Mouse (Mus musculus) heart, embryonic 11.5 days (tissue): ENCODE data around the gene Vps37d. TPM values are rescaled to one million over a fixed set of nuclear protein-coding genes. Genes with fewer than 3 reads are reported as not detected.
A peak's percentile ranks its signal among the peaks of the same experiment; 100 is the strongest.

Experiments used
- ATAC-seq: fragments of 200-750 bp; cut with Nextera tagmentation; replicated peaks from 2 replicates; pipeline ENCODE4 v1.8.0; 2017; ENCODE audit warnings: moderate library complexity; ENCODE audit not compliant: insufficient number of reproducible peaks, low FRiP score, low TSS enrichment
- H3K27ac ChIP-seq: fragments of 300-500 bp; sonication (generic); 2 replicates; pipeline ENCODE4 v1.5.1; 2014; ENCODE audit warnings: mild to moderate bottlenecking, low read depth, low read length
- H3K27me3 ChIP-seq: fragments of 300-500 bp; sonication (generic); 2 replicates; pipeline ENCODE4 v1.6.1; 2014; ENCODE audit warnings: mild to moderate bottlenecking, low read length, mixed read lengths; ENCODE audit not compliant: control insufficient read depth, insufficient read depth
- H3K36me3 ChIP-seq: fragments of 300-500 bp; sonication (generic); 2 replicates; pipeline ENCODE4 v1.6.1; 2014; ENCODE audit warnings: mild to moderate bottlenecking, low read length, moderate library complexity, mixed read lengths; ENCODE audit not compliant: control insufficient read depth, insufficient read depth
- H3K4me1 ChIP-seq: fragments of 300-500 bp; sonication (generic); 2 replicates; pipeline ENCODE4 v1.6.1; 2014; ENCODE audit warnings: low read length; ENCODE audit not compliant: control insufficient read depth, insufficient read depth
- H3K4me2 ChIP-seq: fragments of 300-500 bp; sonication (generic); 2 replicates; pipeline ENCODE4 v1.6.1; 2014; ENCODE audit warnings: mild to moderate bottlenecking, moderate library complexity
- H3K4me3 ChIP-seq: fragments of 300-500 bp; sonication (generic); 2 replicates; pipeline ENCODE4 v1.5.1; 2014; ENCODE audit warnings: low read depth, low read length
- H3K9ac ChIP-seq: fragments of 300-500 bp; sonication (generic); 2 replicates; pipeline ENCODE4 v1.6.1; 2014; ENCODE audit warnings: mild to moderate bottlenecking, low read depth, low read length, moderate library complexity
- H3K9me3 ChIP-seq: fragments of 300-500 bp; sonication (generic); replicated peaks from 2 replicates; pipeline ENCODE4 v1.6.1; 2016; ENCODE audit warnings: low read length; ENCODE audit not compliant: control insufficient read depth
- WGBS: fragments of 180-500 bp; shearing (Covaris S2); extraction: QIAGEN DNeasy Blood & Tissue Kit; methylation state at CpG from one replicate; pipeline ENCODE4 v1.1.7; 2014; ENCODE audit not compliant: insufficient replicate concordance; 5-methylcytosine and 5-hydroxymethylcytosine counted together
- polyA plus RNA-seq: library from polyadenylated mRNA; unstranded; fragments of >200 nt; fragmentation: Nextera tagmentation; extraction: Ambion mirVana; gene quantifications from 2 replicates; pipeline ENCODE4 v1.2.1, GENCODE M21; 2014

The Vps37d gene
- polyA plus RNA-seq, result 2.0 and 2.6 TPM in 2 replicates

DNA sequence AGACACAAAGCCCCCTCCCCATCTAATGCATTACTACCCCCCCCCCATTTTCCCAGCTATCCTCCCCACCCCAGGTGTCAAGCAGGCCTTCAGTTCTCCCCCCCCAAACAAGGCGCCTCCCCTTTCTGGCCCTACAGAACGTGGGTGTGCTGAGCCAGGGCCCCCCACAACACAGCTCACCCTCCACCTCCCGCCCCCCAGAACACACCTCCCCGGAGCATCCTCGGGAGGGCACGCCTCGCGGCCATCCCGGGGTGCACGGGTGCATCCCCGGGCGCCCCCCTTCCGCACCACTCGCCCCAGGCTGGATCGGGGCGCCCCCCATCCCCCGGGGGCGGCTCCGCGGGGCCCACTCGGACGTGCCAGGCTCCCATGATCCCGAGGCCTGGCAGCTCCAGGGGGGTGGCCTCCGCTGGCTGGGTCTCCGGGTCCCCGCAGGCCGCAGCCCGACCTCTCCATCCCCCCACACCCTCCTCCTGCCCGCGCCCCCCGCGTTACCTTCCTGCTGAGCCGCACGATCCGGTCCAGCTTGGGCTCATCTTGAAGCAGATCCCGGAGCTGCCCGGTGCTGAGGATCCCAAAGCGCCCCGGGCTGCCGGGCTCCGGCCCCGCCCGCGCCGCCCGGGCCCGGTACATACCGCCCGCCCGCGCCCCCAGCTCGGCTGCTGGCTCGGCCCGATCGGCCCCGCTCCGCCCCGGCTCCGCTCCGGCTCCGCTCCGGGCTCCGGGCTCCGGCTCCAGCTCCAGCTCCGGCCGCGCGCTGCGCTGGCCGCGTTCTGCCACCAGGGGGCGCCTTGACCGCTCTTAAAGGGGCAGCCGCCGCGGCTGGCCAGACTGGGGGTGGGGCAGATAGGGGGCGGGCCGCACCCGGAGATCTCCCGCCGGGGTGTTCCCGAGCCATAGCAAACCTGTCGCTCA, at the start of gene Vps37d:
Gene Vps37d, minus strand, starts transcription at position 703 of the 918 bp plus-strand sequence.
- under 1% methylated on average over 49 of the region's 83 CpGs for WGBS
- H3K27ac ChIP-seq, result no peak within 1 kb of the TSS
- peak; percentile 82 for ATAC-seq

DNA sequence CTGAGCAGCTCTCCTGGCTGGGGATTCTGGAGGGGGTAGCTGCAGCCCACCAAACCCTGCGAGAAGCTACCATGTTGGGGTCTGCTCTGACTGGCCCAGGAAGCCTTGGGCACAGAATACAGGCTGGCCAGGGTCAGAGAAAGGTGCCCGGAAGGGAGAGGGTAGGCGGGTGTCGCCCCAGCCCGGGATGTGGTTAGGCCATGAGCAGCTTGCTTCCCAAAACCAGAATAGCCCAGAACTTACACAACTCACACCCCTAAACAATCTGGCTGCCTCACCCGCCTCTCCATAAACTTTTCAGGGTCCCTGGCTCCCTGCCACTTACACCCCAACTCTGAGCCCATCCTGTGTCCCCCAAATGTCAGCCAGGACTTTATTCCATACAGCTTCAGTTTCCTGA, 49.6 kb upstream of the Vps37d start:
- no peak for ATAC-seq
- Histone ChIP-seq H3K27ac (no peak overlapping the region), H3K36me3 (no peaks in the 10 kb centered on the region), H3K27me3 (peaks cover 23% of the 10 kb centered on the region), H3K4me1 (no peaks in the 10 kb centered on the region), H3K4me2 (no peak overlapping the region), H3K9ac (no peak overlapping the region), H3K9me3 (no peaks in the 10 kb centered on the region), H3K4me3 (no peak overlapping the region)
- WGBS, result 78% methylated on average over 6 of the region's 6 CpGs

More for the DNA sequence above, at the start of gene Vps37d:
- Histone ChIP-seq H3K27me3 (peaks cover 5% of the 10 kb centered on the region; the same call in 1 of the 2 replicates), H3K4me2 (peak within 1 kb of the TSS; percentile 98), H3K9ac (peak within 1 kb of the TSS; percentile 90), H3K36me3 (no peaks in the 10 kb centered on the region), H3K9me3 (no peaks in the 10 kb centered on the region), H3K4me3 (peak within 1 kb of the TSS; percentile 79), H3K4me1 (peaks cover 7% of the 10 kb centered on the region)

DNA sequence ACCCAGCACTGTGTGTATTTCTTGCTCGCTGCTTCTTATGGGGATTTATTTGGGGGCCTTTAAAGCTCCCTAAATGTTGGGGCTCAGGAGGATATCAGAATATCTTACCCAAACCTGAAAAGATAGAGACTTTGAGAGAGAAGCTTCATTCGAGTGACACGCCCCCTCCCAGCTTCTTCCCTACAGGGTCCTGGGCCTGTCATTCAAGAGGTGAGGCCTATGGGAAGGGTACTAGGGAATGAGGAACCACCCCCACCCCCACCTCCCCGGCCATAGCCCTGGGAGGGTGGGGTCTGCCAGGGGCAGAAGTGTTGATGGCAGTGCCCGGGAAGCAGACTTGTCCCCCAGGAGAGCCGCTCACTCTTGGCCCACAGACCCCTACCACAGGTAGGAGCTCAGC, 48.1 kb upstream of the Vps37d start:
- no peak overlapping the region for H3K9ac ChIP-seq
- no peaks in the 10 kb centered on the region for H3K9me3 ChIP-seq
- peaks cover 27% of the 10 kb centered on the region for H3K27me3 ChIP-seq
- H3K27ac ChIP-seq, result no peak overlapping the region
- no peak overlapping the region for H3K4me2 ChIP-seq
- no peaks in the 10 kb centered on the region for H3K36me3 ChIP-seq
- no peak overlapping the region for H3K4me3 ChIP-seq
- H3K4me1 ChIP-seq, result no peaks in the 10 kb centered on the region
- WGBS, result 59% methylated on average over 6 of the region's 6 CpGs
- ATAC-seq, result no peak

DNA sequence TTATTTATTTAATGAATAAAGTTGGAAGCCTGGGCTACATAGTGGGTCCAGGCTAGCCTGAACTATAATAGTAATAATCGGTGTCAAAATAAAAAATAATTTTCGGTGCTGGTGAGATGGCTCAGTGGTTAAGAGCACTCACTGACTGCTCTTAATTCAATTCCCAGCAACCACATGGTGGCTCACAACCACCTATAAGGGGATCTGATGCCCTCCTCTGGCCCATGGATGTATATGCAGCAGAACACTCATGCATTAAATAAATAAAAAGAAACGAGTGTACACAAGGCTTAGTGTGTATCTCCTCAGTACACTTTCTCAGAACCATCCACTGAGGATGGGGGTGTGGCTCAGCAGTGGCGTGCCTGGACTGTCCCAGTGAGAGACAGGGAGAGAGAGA, 42.7 kb upstream of the Vps37d start:
- no peaks in the 10 kb centered on the region for H3K36me3 ChIP-seq
- no peak overlapping the region for H3K9ac ChIP-seq
- H3K27ac ChIP-seq, result no peak overlapping the region
- no peaks in the 10 kb centered on the region for H3K9me3 ChIP-seq
- 55% methylated on average over 4 of the region's 4 CpGs for WGBS
- no peak for ATAC-seq
- no peak overlapping the region for H3K4me2 ChIP-seq
- H3K4me1 ChIP-seq, result no peaks in the 10 kb centered on the region
- H3K27me3 ChIP-seq, result peaks cover 23% of the 10 kb centered on the region
- no peak overlapping the region for H3K4me3 ChIP-seq

DNA sequence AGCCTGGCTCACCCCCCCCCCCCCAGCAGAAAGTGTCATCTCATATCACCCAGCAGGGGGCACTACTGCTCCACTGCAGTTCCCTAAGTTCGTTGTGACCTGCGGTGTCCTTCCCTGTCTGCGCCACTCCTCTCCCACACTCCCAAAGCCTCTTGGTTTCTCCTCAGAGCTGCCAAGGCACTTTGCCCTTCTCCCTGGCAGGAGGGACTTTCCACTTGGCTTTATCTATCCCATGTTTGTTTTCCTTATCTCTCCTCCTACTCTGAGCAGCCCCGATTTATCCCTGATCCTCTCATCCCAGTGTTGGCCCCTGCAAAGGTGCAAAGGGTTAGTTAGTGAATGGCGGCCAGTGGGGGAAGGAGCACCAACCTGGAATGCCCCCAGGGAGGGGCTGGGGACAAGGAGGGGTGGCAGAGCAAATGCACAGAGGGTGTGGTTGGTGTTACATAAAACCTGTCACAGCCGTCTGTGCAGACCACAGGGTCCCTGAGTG, 40.6 kb upstream of the Vps37d start:
- no peak overlapping the region for H3K27ac ChIP-seq
- 6% methylated on average over 6 of the region's 6 CpGs for WGBS

DNA sequence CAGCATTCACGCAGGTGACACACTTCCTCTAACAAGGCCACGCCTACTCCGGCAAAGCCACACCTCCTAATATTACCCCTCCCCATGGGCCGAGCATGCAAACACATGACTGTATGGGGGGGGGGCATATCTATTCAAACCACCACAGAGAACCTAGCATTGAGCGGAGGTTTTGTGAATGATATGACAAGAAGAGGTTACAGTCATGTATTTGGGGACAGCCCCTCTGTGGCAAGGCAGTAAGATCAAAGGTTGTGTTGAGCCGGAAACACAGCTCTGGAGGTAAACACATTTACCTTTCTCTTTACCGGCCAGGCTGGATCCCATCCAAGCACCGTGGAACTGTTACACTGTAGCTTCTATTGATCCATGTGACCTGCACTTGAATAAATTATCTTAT, 37.2 kb upstream of the Vps37d start:
- WGBS, result 80% methylated on average over 8 of the region's 8 CpGs
- no peak overlapping the region for H3K4me2 ChIP-seq
- no peaks in the 10 kb centered on the region for H3K9me3 ChIP-seq
- no peak overlapping the region for H3K27ac ChIP-seq
- no peak overlapping the region for H3K4me3 ChIP-seq
- no peaks in the 10 kb centered on the region for H3K36me3 ChIP-seq
- ATAC-seq, result no peak
- H3K4me1 ChIP-seq, result no peaks in the 10 kb centered on the region
- no peak overlapping the region for H3K9ac ChIP-seq
- H3K27me3 ChIP-seq, result no peaks in the 10 kb centered on the region

More for the DNA sequence above, 40.6 kb upstream of the Vps37d start:
- Histone ChIP-seq H3K4me3 (no peak overlapping the region), H3K36me3 (no peaks in the 10 kb centered on the region), H3K9me3 (no peaks in the 10 kb centered on the region), H3K9ac (no peak overlapping the region), H3K27me3 (peaks cover 20% of the 10 kb centered on the region), H3K4me1 (no peaks in the 10 kb centered on the region), H3K4me2 (peak overlapping the region; percentile 30)
- 0 out of 2 replicates have a peak, but pooled peaks have one; percentile 16 for ATAC-seq

DNA sequence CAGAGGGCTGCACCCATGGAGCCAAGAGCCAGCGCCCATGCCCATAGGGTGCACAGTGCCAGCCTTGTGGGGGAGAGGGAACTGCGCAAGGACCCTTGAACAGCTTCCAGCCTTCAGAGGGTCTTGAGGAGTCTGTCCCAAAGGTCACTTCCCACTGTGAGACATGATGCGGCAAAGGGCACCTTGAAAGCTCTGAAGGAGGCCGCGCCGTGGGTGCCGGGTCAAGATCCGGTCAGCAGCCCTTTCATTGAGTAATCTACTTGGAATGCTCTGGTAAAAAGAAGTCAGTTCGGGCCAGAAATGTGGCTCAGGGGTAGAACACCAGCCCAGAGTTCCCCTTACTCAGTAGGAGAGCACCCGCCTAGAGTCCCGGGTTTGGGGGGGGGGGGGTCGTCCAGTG, 35.7 kb upstream of the Vps37d start:
- Histone ChIP-seq H3K36me3 (no peaks in the 10 kb centered on the region), H3K9me3 (no peaks in the 10 kb centered on the region), H3K27ac (no peak overlapping the region), H3K27me3 (peaks cover 6% of the 10 kb centered on the region), H3K9ac (no peak overlapping the region), H3K4me2 (no peak overlapping the region), H3K4me1 (no peaks in the 10 kb centered on the region), H3K4me3 (no peak overlapping the region)
- ATAC-seq, result no peak
- WGBS, result 84% methylated on average over 12 of the region's 12 CpGs

DNA sequence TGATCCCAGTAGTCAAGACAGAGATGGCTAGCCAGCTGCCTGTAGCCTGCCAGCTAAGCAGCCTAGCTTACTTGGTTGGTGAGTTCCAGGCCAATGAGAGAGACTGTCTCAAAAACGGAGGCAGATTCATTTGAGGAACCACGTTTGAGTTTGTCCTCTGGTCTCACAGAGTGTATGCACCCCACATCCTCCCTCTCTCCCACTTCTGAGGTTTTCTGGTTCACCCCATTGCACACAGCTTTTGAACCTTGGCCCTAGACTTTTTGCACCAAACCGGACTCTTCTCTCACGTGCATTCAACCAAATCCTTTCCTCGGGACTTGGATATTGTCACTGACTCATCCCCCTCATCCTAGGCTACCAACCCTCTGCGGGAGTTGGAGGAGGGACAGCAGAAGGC, 31.9 kb upstream of the Vps37d start:
- 64% methylated on average over 6 of the region's 6 CpGs for WGBS

More for the DNA sequence above, 31.9 kb upstream of the Vps37d start:
- Histone ChIP-seq H3K4me1 (peaks cover 5% of the 10 kb centered on the region; the same call in 1 of the 2 replicates), H3K36me3 (no peaks in the 10 kb centered on the region), H3K4me2 (no peak overlapping the region), H3K9ac (no peak overlapping the region), H3K27ac (no peak overlapping the region), H3K9me3 (no peaks in the 10 kb centered on the region), H3K4me3 (no peak overlapping the region), H3K27me3 (peaks cover 33% of the 10 kb centered on the region)
- ATAC-seq, result no peak
